Mouse (Mus musculus): ENCODE measurements around the gene Hephl1. TPM values are rescaled to one million over a fixed set of nuclear protein-coding genes. Genes with fewer than 3 reads are reported as not detected.
A peak's percentile ranks its signal among the peaks of the same experiment; 100 is the strongest.

Hephl1 gene
- total RNA-seq, 2 experiments from 2014 or later: 0.14 to 0.17 TPM

- no peak for DNase-seq (ENCODE audit: low spot score in 2 of 2)
Observed at GRCm38 (mm10) chr9:15060847-15061246, 51.1 kb downstream of the Hephl1 start.

- DNase-seq (ENCODE audit: low spot score in 2 of 2): no peak
Observed at GRCm38 (mm10) chr9:15060026-15060425, 51.9 kb downstream of the Hephl1 start.

- DNase-seq (ENCODE audit: low spot score in 2 of 2): no peak
Observed at GRCm38 (mm10) chr9:15045740-15046139, 66.2 kb downstream of the Hephl1 start.

- DNase-seq (ENCODE audit: low spot score in 2 of 2): peak; percentile 27 to 29
Observed at GRCm38 (mm10) chr9:15045084-15045669, 66.7 kb downstream of the Hephl1 start, which contains the start of gene Panx1. TSS of gene Panx1 (minus strand) at chr9:15045478.

GRCm38 (mm10) chr9:15044391-15045083 is 67.4 kb downstream of the Hephl1 start:
- DNase-seq (ENCODE audit: low spot score in 2 of 2): no peak

GRCm38 (mm10) chr9:15041556-15041955 is 70.4 kb downstream of the Hephl1 start:
- no peak for DNase-seq (ENCODE audit: low spot score in 2 of 2)

- DNase-seq (ENCODE audit: low spot score in 2 of 2): no peak
Observed at GRCm38 (mm10) chr9:15039848-15040247, 72.1 kb downstream of the Hephl1 start.

GRCm38 (mm10) chr9:15037704-15038103 is 74.2 kb downstream of the Hephl1 start:
- no peak for DNase-seq (ENCODE audit: low spot score in 2 of 2)

GRCm38 (mm10) chr9:15037237-15037636 is 74.7 kb downstream of the Hephl1 start:
- no peak for DNase-seq (ENCODE audit: low spot score in 2 of 2)

- DNase-seq (ENCODE audit: low spot score in 2 of 2): no peak
Observed at GRCm38 (mm10) chr9:15036807-15037206, 75.1 kb downstream of the Hephl1 start.

GRCm38 (mm10) chr9:15036405-15036804 is 75.5 kb downstream of the Hephl1 start:
- DNase-seq (ENCODE audit: low spot score in 2 of 2): no peak

GRCm38 (mm10) chr9:15035979-15036378 is 75.9 kb downstream of the Hephl1 start:
- DNase-seq (ENCODE audit: low spot score in 2 of 2): no peak

- no peak for DNase-seq (ENCODE audit: low spot score in 2 of 2)
Observed at GRCm38 (mm10) chr9:15034546-15035273, 77.2 kb downstream of the Hephl1 start.

- no peak for DNase-seq (ENCODE audit: low spot score in 2 of 2)
Observed at GRCm38 (mm10) chr9:15033568-15034160, 78.2 kb downstream of the Hephl1 start.

- DNase-seq (ENCODE audit: low spot score in 2 of 2): no peak
Observed at GRCm38 (mm10) chr9:15032797-15033196, 79.1 kb downstream of the Hephl1 start.

- DNase-seq (ENCODE audit: low spot score in 2 of 2): no peak
Observed at GRCm38 (mm10) chr9:15030771-15031170, 81.1 kb downstream of the Hephl1 start.

GRCm38 (mm10) chr9:15029025-15029727 is 82.7 kb downstream of the Hephl1 start:
- DNase-seq (ENCODE audit: low spot score in 2 of 2): peak in 1 of 2 experiments; percentile 56

- no peak for DNase-seq (ENCODE audit: low spot score in 2 of 2)
Observed at GRCm38 (mm10) chr9:15027725-15028124, 84.2 kb downstream of the Hephl1 start.

- no peak for DNase-seq (ENCODE audit: low spot score in 2 of 2)
Observed at GRCm38 (mm10) chr9:15023049-15023448, 88.9 kb downstream of the Hephl1 start.

- no peak for DNase-seq (ENCODE audit: low spot score in 2 of 2)
Observed at GRCm38 (mm10) chr9:15021156-15021555, 90.8 kb downstream of the Hephl1 start.

- no peak for DNase-seq (ENCODE audit: low spot score in 2 of 2)
Observed at GRCm38 (mm10) chr9:15020561-15021080, 91.3 kb downstream of the Hephl1 start.

Measured in adrenal gland, postnatal 4 days (tissue).